Mouse (Mus musculus): ENCODE data around the gene 1500011B03Rik. TPM values are rescaled to one million over a fixed set of nuclear protein-coding genes. Genes with fewer than 3 reads are reported as not detected.

Gene 1500011B03Rik
- polyA plus RNA-seq, 1 experiment: 51.7 TPM

GRCm38 (mm10) chr5:114795653-114796052, 27.6 kb downstream of the 1500011B03Rik start:
- no peaks in the 10 kb centered on the region for H3K27me3 ChIP-seq (ENCODE audit: control insufficient read depth, insufficient read depth, low read length)
- no peak overlapping the region for H3K4me3 ChIP-seq (ENCODE audit: control insufficient read depth, low read depth, low read length)
- no peak overlapping the region for H3K27ac ChIP-seq (ENCODE audit: control insufficient read depth, insufficient read depth, low read depth, low read length)
- H3K36me3 ChIP-seq (ENCODE audit: control insufficient read depth, insufficient read depth, low read length): no peaks in the 10 kb centered on the region; the same call in none of the 2 replicates
- TF ChIP-seq CTCF (IDR thresholded peaks at IDR 0.05; ENCODE audit: control insufficient read depth, insufficient read depth, insufficient replicate concordance, low read depth, low read length) (no peak), POLR2A (IDR thresholded peaks at IDR 0.05; ENCODE audit: control insufficient read depth, low read depth, low read length) (no peak)
- H3K4me1 ChIP-seq (ENCODE audit: control insufficient read depth, insufficient read depth, low read length): peaks cover 26% of the 10 kb centered on the region

- H3K27me3 ChIP-seq (ENCODE audit: control insufficient read depth, insufficient read depth, low read length): no peaks in the 10 kb centered on the region
- H3K4me1 ChIP-seq (ENCODE audit: control insufficient read depth, insufficient read depth, low read length): peaks cover 24% of the 10 kb centered on the region
- no peaks in the 10 kb centered on the region; the same call in none of the 2 replicates for H3K36me3 ChIP-seq (ENCODE audit: control insufficient read depth, insufficient read depth, low read length)
- no peak overlapping the region for H3K27ac ChIP-seq (ENCODE audit: control insufficient read depth, insufficient read depth, low read depth, low read length)
- H3K4me3 ChIP-seq (ENCODE audit: control insufficient read depth, low read depth, low read length): no peak overlapping the region
- no peak for TF ChIP-seq POLR2A (IDR thresholded peaks at IDR 0.05; ENCODE audit: control insufficient read depth, low read depth, low read length)
Observed at GRCm38 (mm10) chr5:114795231-114795630, 28.0 kb downstream of the 1500011B03Rik start.

- no peaks in the 10 kb centered on the region for H3K27me3 ChIP-seq (ENCODE audit: control insufficient read depth, insufficient read depth, low read length)
- H3K4me3 ChIP-seq (ENCODE audit: control insufficient read depth, low read depth, low read length): no peak overlapping the region
- no peak for TF ChIP-seq POLR2A (IDR thresholded peaks at IDR 0.05; ENCODE audit: control insufficient read depth, low read depth, low read length)
- H3K4me1 ChIP-seq (ENCODE audit: control insufficient read depth, insufficient read depth, low read length): peaks cover 24% of the 10 kb centered on the region
- H3K36me3 ChIP-seq (ENCODE audit: control insufficient read depth, insufficient read depth, low read length): no peaks in the 10 kb centered on the region; the same call in none of the 2 replicates
- H3K27ac ChIP-seq (ENCODE audit: control insufficient read depth, insufficient read depth, low read depth, low read length): no peak overlapping the region
Observed at GRCm38 (mm10) chr5:114794609-114795008, 28.7 kb downstream of the 1500011B03Rik start.

- H3K36me3 ChIP-seq (ENCODE audit: control insufficient read depth, insufficient read depth, low read length): no peaks in the 10 kb centered on the region; the same call in none of the 2 replicates
- H3K4me3 ChIP-seq (ENCODE audit: control insufficient read depth, low read depth, low read length): no peak overlapping the region
- H3K27ac ChIP-seq (ENCODE audit: control insufficient read depth, insufficient read depth, low read depth, low read length): peak overlapping the region; percentile 16; the same call in 1 of the 2 replicates
- peaks cover 24% of the 10 kb centered on the region for H3K4me1 ChIP-seq (ENCODE audit: control insufficient read depth, insufficient read depth, low read length)
- H3K27me3 ChIP-seq (ENCODE audit: control insufficient read depth, insufficient read depth, low read length): no peaks in the 10 kb centered on the region
- TF ChIP-seq POLR2A (IDR thresholded peaks at IDR 0.05; ENCODE audit: control insufficient read depth, low read depth, low read length): no peak
- no peak for TF ChIP-seq CTCF (IDR thresholded peaks at IDR 0.05; ENCODE audit: control insufficient read depth, insufficient read depth, insufficient replicate concordance, low read depth, low read length)
Observed at GRCm38 (mm10) chr5:114793317-114793716, 30.0 kb downstream of the 1500011B03Rik start.

GRCm38 (mm10) chr5:114785196-114785595, 38.1 kb downstream of the 1500011B03Rik start:
- Histone ChIP-seq H3K27ac (ENCODE audit: control insufficient read depth, insufficient read depth, low read depth, low read length) (peak overlapping the region; percentile 41), H3K4me3 (ENCODE audit: control insufficient read depth, low read depth, low read length) (no peak overlapping the region), H3K36me3 (ENCODE audit: control insufficient read depth, insufficient read depth, low read length) (no peaks in the 10 kb centered on the region), H3K27me3 (ENCODE audit: control insufficient read depth, insufficient read depth, low read length) (no peaks in the 10 kb centered on the region), H3K4me1 (ENCODE audit: control insufficient read depth, insufficient read depth, low read length) (peaks cover 11% of the 10 kb centered on the region)
- TF ChIP-seq POLR2A (IDR thresholded peaks at IDR 0.05; ENCODE audit: control insufficient read depth, low read depth, low read length): no peak
- TF ChIP-seq CTCF (IDR thresholded peaks at IDR 0.05; ENCODE audit: control insufficient read depth, insufficient read depth, insufficient replicate concordance, low read depth, low read length): no peak

GRCm38 (mm10) chr5:114784622-114785165, 38.6 kb downstream of the 1500011B03Rik start:
- peak overlapping the region; percentile 41 for H3K27ac ChIP-seq (ENCODE audit: control insufficient read depth, insufficient read depth, low read depth, low read length)
- H3K36me3 ChIP-seq (ENCODE audit: control insufficient read depth, insufficient read depth, low read length): no peaks in the 10 kb centered on the region
- peaks cover 11% of the 10 kb centered on the region for H3K4me1 ChIP-seq (ENCODE audit: control insufficient read depth, insufficient read depth, low read length)
- no peaks in the 10 kb centered on the region for H3K27me3 ChIP-seq (ENCODE audit: control insufficient read depth, insufficient read depth, low read length)
- TF ChIP-seq CTCF (IDR thresholded peaks at IDR 0.05; ENCODE audit: control insufficient read depth, insufficient read depth, insufficient replicate concordance, low read depth, low read length): no peak
- TF ChIP-seq POLR2A (IDR thresholded peaks at IDR 0.05; ENCODE audit: control insufficient read depth, low read depth, low read length): no peak
- no peak overlapping the region for H3K4me3 ChIP-seq (ENCODE audit: control insufficient read depth, low read depth, low read length)

- Histone ChIP-seq H3K27ac (ENCODE audit: control insufficient read depth, insufficient read depth, low read depth, low read length) (no peak overlapping the region), H3K36me3 (ENCODE audit: control insufficient read depth, insufficient read depth, low read length) (no peaks in the 10 kb centered on the region), H3K4me3 (ENCODE audit: control insufficient read depth, low read depth, low read length) (no peak overlapping the region), H3K4me1 (ENCODE audit: control insufficient read depth, insufficient read depth, low read length) (peaks cover 13% of the 10 kb centered on the region), H3K27me3 (ENCODE audit: control insufficient read depth, insufficient read depth, low read length) (no peaks in the 10 kb centered on the region)
- TF ChIP-seq POLR2A (IDR thresholded peaks at IDR 0.05; ENCODE audit: control insufficient read depth, low read depth, low read length) (no peak), CTCF (IDR thresholded peaks at IDR 0.05; ENCODE audit: control insufficient read depth, insufficient read depth, insufficient replicate concordance, low read depth, low read length) (no peak)
Observed at GRCm38 (mm10) chr5:114783405-114784163, 39.7 kb downstream of the 1500011B03Rik start.

Data from testis, adult 2 months (tissue).